Mouse (Mus musculus) ES-Bruce4 (cell line): Measurements from ENCODE around the gene Cd47.

ENCODE experiments used
- CTCF ChIP-seq: IDR thresholded peaks from one replicate; pipeline ENCODE4 v1.8.1; 2011; ENCODE audit warnings: low read depth, low read length
- EP300 ChIP-seq: IDR thresholded peaks from 2 replicates; pipeline ENCODE4 v1.6.1; 2011; ENCODE audit warnings: low read depth, low read length; ENCODE audit not compliant: insufficient read depth
- POLR2A ChIP-seq: IDR thresholded peaks from one replicate; pipeline ENCODE4 v1.8.1; 2011; ENCODE audit warnings: low read length; ENCODE audit not compliant: insufficient read depth

DNA sequence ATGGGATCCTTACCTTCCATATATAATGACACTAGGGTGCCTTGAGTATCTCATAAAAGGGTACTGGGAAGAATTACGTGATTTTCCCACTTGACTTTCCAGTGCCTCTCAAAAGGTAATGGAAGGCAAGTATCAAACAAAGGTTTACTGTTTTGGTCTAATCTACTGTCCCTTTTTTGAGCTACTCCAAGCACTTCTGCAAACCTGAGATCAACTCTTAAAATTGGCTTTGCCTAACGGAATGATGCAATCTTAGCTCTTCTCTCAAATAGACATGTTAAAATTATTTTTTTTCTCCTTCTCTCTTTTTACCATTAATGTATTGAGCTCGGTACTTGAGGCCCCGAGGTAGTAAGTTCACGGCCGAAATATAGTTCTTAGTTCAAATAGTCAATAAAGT lies 38.6 kb downstream of the Cd47 start:
- TF ChIP-seq CTCF: no peak
- TF ChIP-seq POLR2A: no peak
- TF ChIP-seq EP300: no peak
